Mouse (Mus musculus) ovary, adult 18-20 months (tissue): ENCODE results near the gene Jmjd6.
"Not testable (repeated sequence)": the region's sequence is repeated elsewhere in the genome, so short reads cannot be mapped to it uniquely, and the experiment has no call there.

ENCODE experiments used
- DNase-seq: peaks from one replicate; pipeline ENCODE4 v3.0.0; 2022; ENCODE audit warnings: low spot score, mixed read lengths

The Jmjd6 gene

GRCm38 (mm10) chr11:116851576-116852290 is 8.5 kb upstream of the Jmjd6 start:
- DNase-seq: no peak

DNA sequence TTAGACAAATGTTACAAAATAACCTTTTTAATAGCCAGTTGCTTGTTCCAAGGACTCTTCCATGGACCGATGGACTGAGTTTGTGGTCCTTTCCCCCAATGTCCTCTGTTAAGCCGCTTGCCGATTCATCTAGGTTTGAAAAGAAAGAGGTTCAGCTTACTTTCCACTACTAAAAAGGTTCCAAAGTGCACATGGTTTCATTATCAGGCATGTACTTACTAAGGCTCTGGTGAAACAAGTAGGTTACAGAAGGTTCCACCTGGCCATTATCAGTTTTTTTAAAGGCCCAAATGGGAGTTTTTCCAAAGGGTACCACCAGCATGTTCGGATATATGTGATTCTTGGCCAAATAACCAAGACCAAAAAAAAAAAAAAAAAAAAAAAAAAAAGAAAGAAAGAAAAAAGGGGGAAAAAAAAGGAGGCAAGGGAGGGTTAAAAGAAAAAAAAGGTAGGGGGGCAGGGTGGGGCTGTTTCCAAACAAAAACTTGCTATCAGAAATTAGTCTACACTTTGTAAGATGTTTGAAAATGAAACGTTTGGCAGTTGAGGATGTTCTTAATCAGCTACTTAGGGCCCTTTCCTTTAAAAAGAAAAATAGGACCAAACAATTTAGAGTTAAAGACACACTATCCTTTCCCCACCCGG is 7.7 kb upstream of the Jmjd6 start:
- DNase-seq: no peak

GRCm38 (mm10) chr11:116850085-116850484 is 6.8 kb upstream of the Jmjd6 start:
- no peak for DNase-seq

GRCm38 (mm10) chr11:116849587-116849986 is 6.3 kb upstream of the Jmjd6 start:
- DNase-seq: no peak

- DNase-seq: not testable (repeated sequence)
Measured at GRCm38 (mm10) chr11:116848877-116849178, 5.6 kb upstream of the Jmjd6 start.

- DNase-seq: no peak
Measured at GRCm38 (mm10) chr11:116848086-116848876, 5.0 kb upstream of the Jmjd6 start.

DNA sequence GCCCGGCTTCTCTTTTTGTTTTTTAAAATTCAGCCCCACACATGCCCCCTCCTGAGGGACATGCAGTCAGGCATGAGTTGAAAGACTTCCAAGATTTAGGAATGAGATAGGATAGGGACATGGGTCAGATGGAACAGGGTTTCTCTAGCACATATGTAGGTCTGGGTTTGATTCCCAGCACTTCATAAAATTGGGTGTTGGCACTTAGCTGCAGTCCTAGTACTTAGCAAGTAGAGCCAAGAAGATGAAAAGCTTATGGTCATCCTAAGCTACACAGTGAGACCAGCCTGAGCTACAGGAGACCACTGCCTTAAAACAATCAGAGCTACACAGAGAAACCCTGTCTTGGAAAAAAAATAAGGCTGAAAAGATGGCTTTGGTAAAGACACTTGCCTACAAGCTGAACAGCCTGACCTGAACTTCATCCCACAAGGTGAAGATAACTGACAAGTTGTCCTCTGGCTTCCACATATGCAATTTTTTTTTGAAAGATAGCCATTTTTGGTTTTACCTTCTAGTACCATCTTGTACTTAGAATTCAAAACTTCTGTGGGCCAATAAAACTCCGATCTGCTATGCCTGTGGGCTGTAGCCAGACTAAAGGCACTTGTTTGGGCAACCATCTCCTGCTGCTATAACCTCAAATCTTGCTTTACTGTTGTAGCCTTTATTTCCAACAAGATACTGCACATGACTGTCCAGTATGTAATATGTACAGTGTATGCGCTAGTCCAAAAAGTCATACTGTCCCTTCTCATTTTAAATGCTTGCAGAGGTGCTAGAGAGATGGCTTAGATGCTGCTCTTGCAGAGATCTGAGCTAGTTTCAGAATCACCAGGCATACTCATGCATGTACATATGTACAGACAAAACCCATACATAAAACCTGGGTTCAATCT is 4.2 kb upstream of the Jmjd6 start:
- no peak for DNase-seq

- no peak for DNase-seq
Measured at GRCm38 (mm10) chr11:116846593-116847181, 3.4 kb upstream of the Jmjd6 start.

DNA sequence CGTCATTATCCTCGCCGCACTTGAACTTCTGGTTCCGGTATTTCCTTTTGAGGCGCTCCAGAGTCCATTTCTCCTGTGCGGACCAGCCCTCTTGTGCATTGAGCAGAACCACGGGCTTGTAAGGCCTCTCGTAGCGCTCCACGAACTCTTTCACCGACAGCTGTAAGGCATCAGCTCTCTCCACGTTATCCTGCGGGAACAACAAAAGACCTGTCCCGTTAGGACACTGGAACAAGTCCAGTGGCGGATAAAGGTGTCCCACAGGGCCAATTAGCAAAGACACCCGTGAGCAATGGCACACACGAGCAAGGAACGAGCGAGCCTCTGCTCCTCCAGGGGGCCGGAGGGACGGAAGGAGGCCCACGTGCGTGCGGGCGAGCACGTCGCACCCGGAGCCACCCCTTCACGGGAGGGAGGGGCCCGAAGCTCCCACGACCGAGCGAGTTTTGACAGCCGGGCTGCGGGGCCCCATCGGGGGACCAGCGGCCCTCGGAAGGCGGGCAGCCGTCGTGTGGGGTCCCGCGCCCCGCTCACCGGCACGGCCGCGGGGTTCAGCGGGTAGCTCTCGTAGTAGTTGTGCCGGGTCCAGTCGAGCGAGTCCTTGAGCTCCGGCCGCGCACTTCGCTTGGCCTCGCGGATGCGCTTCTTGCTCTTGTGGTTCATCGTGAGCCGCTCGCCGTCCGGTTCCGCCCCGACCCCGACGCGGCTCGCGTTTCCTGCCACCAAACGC is 553 bp downstream of the Jmjd6 start:
- DNase-seq: peak; percentile 43

DNA sequence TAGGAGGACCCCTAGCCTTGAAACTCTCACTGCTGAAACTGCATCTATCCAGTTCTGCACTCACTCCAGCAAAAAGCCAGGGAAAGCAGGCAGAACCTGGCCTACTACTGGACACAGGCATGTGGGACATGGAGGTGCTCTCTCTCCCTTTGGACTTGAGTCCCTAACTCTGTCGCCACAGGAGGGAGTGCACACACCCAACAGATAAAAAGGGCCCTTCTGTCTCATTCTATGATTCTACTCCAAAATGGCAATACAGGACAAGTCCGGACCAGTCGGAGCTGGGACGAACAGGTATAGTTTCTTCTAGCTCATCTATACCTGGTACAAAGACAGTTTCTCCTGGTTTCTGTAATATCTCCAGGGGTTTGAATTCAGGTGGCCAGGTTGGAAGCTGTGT is 2.5 kb downstream of the Jmjd6 start:
- no peak for DNase-seq

GRCm38 (mm10) chr11:116839601-116840000 is 3.6 kb downstream of the Jmjd6 start:
- DNase-seq: no peak

DNA sequence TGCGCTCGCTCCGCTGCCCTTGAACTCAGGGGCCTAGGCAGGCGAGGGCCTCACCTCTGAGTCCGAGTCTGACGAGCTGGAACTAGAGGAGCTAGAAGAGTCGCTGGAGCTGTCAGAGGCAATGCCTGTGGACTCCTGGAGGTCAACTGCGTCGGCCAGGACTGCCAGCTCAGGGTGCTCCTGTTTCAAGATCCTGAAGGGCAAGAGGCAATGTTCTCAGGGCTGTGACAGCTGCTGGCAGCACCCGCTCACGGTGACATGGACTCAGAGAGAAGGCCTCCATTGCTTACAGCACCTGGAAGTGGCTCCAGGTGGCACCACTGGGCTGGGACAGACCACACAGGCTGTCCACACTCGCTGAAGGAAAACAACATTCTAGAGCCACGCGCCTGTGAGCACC is 4.3 kb downstream of the Jmjd6 start:
- DNase-seq: no peak

- DNase-seq: no peak
Measured at GRCm38 (mm10) chr11:116837441-116837840, 5.8 kb downstream of the Jmjd6 start.

DNA sequence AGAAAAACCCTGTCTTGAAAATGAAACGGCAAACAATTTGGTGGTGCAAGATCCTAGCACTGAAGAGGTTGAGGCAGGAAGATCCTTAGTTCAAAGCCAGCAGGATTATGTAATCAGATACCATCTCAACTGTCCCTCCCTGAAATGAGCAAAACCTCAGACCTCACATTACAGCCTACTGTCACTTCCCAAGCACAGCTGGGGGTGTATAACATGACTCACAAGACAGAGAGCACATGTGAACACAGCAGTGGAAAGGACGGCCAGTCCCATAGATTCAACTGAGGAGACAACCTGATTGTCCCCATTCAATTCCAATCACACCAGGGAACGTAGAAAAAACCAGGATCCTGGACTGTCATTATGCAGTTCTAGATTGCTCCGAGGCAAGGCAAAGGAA is 7.0 kb downstream of the Jmjd6 start:
- DNase-seq: no peak

- DNase-seq: no peak
Measured at GRCm38 (mm10) chr11:116834954-116835353, 8.3 kb downstream of the Jmjd6 start.

DNA sequence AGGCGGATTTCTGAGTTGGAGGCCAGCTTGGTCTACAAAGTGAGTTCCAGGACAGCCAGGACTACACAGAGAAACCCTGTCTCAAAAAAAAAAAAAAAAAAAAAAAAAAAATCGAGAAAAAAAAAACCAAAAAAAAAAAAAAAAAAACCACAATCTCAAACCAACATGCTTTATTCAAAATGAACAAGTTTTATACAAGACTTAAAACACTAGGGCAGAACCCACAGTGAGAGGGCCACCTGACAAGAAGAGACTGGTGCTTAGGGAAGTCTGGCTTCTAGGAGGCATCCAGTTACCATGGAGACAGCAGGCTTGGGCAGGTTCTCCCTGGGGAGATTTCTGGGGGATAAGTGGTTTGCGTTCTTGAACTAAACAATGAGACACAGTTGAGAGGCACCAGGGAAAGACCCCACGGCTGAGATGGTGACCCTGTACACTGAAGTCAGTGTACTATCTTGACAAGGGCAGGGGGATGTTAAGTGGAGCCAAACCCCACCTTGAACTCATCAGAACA is 11.0 kb downstream of the Jmjd6 start:
- DNase-seq: no peak

DNA sequence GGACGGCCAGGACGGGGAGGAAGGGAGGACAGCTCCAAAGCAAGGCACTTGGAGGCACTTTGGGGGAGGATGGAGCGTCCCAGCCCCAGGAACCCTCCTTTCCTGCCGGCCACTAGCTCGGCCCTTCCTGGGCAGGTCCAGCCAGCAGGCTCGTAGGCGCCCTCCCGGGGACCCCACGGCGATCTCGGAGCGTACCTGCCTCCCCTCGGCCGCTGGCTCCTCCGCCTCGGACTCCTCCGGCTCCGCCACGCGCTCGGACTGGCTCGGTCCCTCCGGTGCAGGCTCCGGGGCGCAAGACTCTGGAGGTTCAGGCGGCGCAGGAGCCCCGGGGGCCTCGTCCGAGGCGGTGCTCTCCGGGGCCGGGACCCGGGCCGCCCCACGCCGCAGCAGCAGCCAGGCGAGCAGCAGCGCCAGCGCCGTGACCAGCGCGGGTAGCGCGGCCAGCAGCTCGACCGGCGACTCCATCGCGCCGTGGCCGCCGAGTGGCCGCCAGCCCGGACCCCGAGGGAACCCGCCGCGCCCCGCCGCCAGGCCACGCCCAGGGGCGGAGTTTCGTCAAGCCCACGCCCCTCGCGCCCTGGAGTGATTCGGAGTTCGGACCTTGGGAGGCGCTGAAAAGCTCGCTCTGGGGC is 15.6 kb downstream of the Jmjd6 start, which contains the start of gene Mxra7:
Gene Mxra7, minus strand, starts transcription at position 513 of the 632 bp plus-strand sequence.
- DNase-seq: peak; percentile 76

DNA sequence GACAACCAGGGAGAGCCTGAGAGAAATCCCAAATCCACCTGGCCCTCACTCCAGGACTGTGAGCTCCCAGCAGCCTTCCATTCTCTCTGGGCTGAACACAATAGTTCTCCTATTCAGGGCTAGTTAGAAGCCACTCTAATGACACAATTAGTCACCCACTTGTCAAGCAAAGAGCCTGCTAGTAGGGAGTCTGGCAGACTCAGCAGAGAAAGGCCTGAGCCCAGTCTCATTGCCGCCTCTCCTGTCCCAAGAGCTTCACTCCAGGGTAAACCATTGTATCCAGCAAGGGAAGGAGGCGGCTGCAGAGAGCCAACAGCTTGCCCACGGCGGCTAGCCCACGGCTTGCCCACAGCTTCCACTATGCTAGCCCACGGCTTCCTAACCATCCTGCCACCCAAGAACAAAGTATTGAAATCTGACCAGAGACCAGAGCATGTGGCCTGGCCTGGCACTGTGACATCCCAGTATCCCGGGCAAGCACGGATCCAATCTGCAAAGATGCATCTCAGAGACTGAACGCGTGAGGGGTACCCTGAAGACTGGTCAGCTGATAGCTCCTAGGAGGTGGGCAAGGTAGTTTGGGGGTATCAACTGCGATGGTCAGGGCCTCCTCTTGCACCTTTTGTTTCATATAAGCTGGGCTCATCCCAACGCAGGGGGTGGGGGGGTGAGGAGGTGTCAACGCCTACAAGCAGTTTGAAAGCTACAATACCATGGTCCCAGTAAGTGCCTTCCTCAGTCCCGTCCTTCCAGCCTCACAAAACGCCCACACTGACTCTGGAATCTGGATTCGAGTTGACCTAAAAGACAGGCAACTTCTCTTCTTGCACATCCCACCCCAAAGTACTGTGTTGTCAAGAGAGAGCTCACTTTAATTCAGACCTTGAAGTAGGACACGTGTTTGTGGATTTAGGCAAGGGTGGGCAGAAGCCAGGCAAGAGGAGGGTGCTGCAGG is 16.4 kb downstream of the Jmjd6 start:
- DNase-seq: no peak

DNA sequence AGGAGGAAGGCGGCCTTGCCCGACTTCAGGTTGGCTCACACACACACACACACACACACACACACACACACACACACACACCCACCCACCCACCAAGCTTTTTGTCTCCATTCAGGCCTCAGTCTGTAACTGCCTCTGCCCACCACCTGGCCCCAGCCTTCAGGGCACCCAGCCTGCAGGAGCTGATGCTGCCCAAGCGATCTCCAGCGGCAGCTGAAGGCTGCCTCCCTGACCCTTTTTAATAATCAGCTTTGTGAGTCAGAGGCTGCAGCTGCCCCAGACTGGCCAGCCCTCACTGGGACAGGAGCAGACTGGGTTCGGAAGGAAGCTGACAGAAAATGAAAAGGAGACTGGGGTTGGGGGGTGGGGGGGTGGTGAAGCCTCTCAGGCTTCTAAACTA is 18.0 kb downstream of the Jmjd6 start:
- DNase-seq: no peak
